Mouse (Mus musculus): ENCODE measurements around the gene Gm17617. TPM values are rescaled to one million over a fixed set of nuclear protein-coding genes. Genes with fewer than 3 reads are reported as not detected.
A peak's percentile ranks its signal among the peaks of the same experiment; 100 is the strongest.

Gene Gm17617
- not detected for total RNA-seq (2021)

GRCm38 (mm10) chr13:55133448-55133847, at the start of gene Gm17617:
Gene Gm17617 (minus strand): TSS chr13:55133548.
- intact Hi-C loops (cut with DNase I) = no loop called here
- DNase-seq (ENCODE audit: low spot score in 2 of 2) = no peak

DNA sequence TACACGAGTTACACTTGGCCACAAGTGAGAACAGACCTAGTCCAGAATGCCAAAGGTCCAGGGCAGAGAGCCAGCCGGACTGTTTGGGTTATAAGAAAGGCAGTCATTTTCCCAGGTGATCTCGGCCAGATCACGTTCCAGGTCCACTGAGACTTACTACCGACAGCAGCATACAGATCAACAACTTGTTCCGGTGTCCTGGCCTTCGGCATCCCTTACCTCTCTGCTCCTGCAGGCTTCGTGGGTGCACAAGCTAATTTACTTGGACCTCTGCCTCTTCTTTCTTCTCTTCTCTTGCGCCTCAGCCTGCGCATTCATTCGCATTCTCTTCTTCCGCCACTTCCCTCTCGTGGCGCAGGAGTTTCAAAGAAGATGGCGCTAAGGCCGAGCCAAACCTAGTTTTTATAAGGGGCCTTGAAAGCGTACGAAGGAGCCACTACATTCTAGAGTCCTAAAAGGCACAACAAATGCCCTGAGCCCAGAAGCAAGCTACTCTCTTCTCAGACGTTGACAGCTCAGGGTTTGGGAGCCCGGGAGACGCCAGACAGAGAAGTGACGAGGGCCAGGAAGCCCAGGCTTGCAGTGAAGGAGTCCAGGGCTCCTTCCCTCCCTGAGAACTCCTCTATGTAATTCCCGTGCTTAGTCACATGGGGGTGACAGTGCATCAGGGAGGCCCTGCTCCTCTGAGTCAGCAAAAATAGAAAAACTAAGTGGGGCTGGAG, 49.0 kb upstream of the Gm17617 start:
- DNase-seq (ENCODE audit: low spot score in 2 of 2) = peak; percentile 74 to 82
- intact Hi-C loops (cut with DNase I) = loop anchor here (2.0 kb wide), 1 partner anchor 28 kb away; no protein-coding TSS in a partner anchor

DNA sequence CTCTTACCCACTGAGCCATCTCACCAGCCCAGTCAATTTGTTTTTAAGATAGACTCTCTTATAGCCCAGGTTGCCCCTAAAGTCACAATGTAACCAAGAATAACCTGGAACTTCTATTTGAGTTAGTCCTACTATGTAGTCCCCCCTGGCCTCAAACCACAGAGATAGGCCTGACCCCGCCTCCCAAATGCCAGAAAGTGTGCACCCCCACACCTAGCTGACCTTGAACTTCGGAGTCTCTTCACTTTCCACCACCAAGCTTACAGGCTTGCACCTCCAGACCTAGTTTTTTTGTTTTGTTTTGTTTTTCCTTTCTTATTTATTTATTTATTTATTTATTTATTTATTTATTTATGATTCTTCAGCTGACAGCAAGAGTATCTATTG, 48.4 kb upstream of the Gm17617 start:
- no peak for DNase-seq (ENCODE audit: low spot score in 2 of 2)
- intact Hi-C loops (cut with DNase I) = loop anchor here (2.0 kb wide), 1 partner anchor 29 kb away; no protein-coding TSS in a partner anchor

- DNase-seq (ENCODE audit: low spot score in 2 of 2) = no peak
- intact Hi-C loops (cut with DNase I) = loop anchor here (2.0 to 5.0 kb wide), 2 partner anchors 42 to 463 kb away; no protein-coding TSS in a partner anchor
These were observed 46.2 kb upstream of the Gm17617 start for GRCm38 (mm10) chr13:55179591-55179990.

- intact Hi-C loops (cut with DNase I) = loop anchor here (1.0 to 5.0 kb wide), 4 partner anchors 41 to 462 kb away; partner anchors contain the start of gene Zfp346
- DNase-seq (ENCODE audit: low spot score in 2 of 2) = peak; percentile 69 to 79
These were observed 45.2 kb upstream of the Gm17617 start for GRCm38 (mm10) chr13:55178556-55178955.

DNA sequence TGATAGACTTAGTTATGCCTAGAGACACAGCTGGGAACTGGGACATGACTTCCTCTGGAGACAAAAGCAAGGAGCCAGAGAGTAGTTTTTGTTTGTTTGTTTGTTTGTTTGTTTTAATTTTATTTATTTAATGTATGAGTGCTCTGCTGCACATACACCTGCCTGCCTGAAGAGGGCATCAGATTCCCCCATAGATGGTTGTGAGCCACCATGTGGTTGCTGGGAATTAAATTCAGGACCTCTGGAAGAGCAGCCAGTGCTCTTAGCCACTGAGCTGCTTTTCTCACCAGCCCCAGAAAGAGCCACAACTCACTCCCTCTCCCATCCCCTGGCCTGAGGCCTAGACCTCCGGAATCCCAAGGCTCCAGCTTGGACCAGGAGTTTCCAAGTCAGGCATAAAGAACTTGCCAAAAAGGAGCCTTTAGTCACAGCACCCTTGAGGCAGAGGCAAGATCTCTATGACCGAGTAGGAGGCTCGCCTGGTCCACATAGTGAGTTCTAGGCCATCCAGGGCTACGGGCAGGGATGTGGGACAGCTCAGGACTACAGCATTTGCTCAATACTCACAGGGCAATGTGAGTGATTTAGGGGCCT, 44.7 kb upstream of the Gm17617 start:
- DNase-seq (ENCODE audit: low spot score in 2 of 2) = no peak
- intact Hi-C loops (cut with DNase I) = loop anchor here (1.0 to 5.0 kb wide), 4 partner anchors 41 to 461 kb away; partner anchors contain the start of gene Zfp346

DNA sequence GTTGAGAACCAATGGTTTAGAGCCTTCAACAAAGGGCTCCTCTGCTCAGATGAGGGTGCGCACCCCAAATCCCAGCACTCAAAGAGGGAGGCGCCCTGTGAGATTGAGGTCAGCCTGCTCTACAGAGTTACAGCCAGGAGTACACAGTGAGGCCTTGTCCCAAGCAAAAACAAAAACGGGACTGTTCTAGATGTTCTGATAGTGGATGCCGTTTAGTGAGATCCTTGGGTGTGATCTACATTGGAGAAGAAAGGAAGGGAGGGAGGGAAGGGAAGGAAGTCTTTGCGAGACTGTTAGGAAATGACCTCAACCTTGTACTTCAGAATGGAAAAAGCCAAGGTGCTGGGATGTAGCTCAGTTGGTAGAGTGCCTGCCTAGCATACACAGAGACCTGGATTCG, 42.9 kb upstream of the Gm17617 start:
- no peak for DNase-seq (ENCODE audit: low spot score in 2 of 2)
- intact Hi-C loops (cut with DNase I) = loop anchor here (5.0 kb wide), 1 partner anchor 39 kb away; no protein-coding TSS in a partner anchor

- intact Hi-C loops (cut with DNase I) = no loop called here
- DNase-seq (ENCODE audit: low spot score in 2 of 2) = no peak
These were observed 41.0 kb upstream of the Gm17617 start for GRCm38 (mm10) chr13:55174347-55174746.

- no peak for DNase-seq (ENCODE audit: low spot score in 2 of 2)
- intact Hi-C loops (cut with DNase I) = no loop called here
These were observed 39.0 kb upstream of the Gm17617 start for GRCm38 (mm10) chr13:55172336-55172770.

- peak; percentile 33 to 43 for DNase-seq (ENCODE audit: low spot score in 2 of 2)
- intact Hi-C loops (cut with DNase I) = no loop called here
These were observed 38.4 kb upstream of the Gm17617 start for GRCm38 (mm10) chr13:55171517-55172335.

GRCm38 (mm10) chr13:55168958-55169369, 35.6 kb upstream of the Gm17617 start:
- intact Hi-C loops (cut with DNase I) = no loop called here
- DNase-seq (ENCODE audit: low spot score in 2 of 2) = peak in 1 of 2 experiments; percentile 52

GRCm38 (mm10) chr13:55168255-55168654, 34.9 kb upstream of the Gm17617 start:
- intact Hi-C loops (cut with DNase I) = no loop called here
- no peak for DNase-seq (ENCODE audit: low spot score in 2 of 2)

- intact Hi-C loops (cut with DNase I) = no loop called here
- DNase-seq (ENCODE audit: low spot score in 2 of 2) = no peak
These were observed 34.5 kb upstream of the Gm17617 start for GRCm38 (mm10) chr13:55167798-55168197.

DNA sequence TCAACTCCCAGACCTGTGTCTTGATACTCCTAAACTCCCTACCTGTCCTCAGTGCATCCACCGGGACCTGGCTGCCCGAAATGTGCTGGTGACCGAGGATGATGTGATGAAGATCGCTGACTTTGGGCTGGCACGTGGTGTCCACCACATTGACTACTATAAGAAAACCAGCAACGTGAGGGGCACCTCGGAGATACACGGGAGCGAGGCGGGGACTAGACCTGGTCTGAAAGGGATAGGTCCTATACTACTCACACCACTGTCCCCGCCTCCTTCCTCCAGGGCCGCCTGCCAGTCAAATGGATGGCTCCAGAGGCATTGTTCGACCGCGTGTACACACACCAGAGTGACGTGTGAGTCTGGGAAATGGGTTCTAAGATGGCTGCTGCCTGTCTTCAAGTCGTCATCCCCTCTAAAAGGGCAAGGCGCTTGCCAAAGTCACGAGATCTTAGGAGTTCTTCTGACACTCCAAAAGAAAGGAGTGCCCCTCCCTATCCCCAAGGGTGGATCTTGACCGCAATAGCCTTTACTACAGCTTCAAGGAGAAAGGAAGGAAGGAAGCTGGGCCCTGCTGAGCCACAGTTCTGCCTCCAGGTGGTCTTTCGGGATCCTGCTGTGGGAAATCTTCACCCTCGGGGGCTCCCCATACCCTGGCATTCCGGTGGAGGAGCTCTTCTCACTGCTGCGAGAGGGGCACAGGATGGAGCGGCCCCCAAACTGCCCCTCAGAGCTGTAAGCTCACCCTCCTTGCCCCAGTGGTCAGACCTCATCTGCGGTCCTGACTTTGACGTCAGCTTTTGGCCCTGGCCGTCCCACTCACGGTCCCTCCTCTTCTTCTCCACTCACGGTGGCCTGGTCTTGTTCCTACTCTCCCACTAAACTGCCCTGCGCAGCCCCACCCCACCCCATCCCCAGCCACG, 33.7 kb upstream of the Gm17617 start:
- intact Hi-C loops (cut with DNase I) = no loop called here
- no peak for DNase-seq (ENCODE audit: low spot score in 2 of 2)

GRCm38 (mm10) chr13:55165831-55166339, 32.5 kb upstream of the Gm17617 start:
- no peak for DNase-seq (ENCODE audit: low spot score in 2 of 2)
- intact Hi-C loops (cut with DNase I) = no loop called here

- intact Hi-C loops (cut with DNase I) = no loop called here
- DNase-seq (ENCODE audit: low spot score in 2 of 2) = no peak
These were observed 30.2 kb upstream of the Gm17617 start for GRCm38 (mm10) chr13:55163553-55163952.

DNA sequence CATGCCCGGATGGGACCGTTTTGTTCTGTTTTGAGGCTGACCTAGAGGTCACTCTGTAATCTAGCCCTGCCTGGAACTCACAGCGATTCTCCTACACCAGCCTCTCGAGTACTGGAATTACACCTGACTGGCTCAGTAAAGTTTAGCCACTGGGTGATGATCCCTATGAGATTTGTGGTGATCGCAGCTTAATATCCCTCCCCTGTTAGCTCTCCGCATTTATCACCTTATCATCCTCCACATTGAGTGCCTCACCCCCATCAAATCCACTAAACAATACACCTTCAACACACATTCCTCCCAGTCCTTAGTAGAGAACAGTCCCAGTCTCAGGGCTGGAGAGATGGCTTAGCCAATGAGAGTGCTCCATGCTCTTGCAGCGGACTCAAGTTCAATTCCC, 29.0 kb upstream of the Gm17617 start:
- no peak for DNase-seq (ENCODE audit: low spot score in 2 of 2)
- intact Hi-C loops (cut with DNase I) = no loop called here

- intact Hi-C loops (cut with DNase I) = no loop called here
- DNase-seq (ENCODE audit: low spot score in 2 of 2) = no peak
These were observed 20.6 kb upstream of the Gm17617 start for GRCm38 (mm10) chr13:55153951-55154350.

Data from left cerebral cortex, postnatal 25 days (tissue).